Mouse (Mus musculus) neural tube, embryonic 14.5 days (tissue): ENCODE data around the gene 2300002M23Rik. TPM values are rescaled to one million over a fixed set of nuclear protein-coding genes. Genes with fewer than 3 reads are reported as not detected.

ENCODE experiments used
- ATAC-seq: fragments of 200-750 bp; cut with Nextera tagmentation; 2 replicates; pipeline ENCODE4 v1.8.0; 2017; ENCODE audit warnings: low read depth, mild to moderate bottlenecking, moderate TSS enrichment, moderate library complexity
- H3K27ac ChIP-seq: fragments of 300-500 bp; sonication (generic); 2 replicates; pipeline ENCODE4 v1.5.1; 2014; ENCODE audit warnings: low read depth, mild to moderate bottlenecking, control low read depth, low read length, moderate library complexity, mixed read lengths
- H3K27me3 ChIP-seq: fragments of 300-500 bp; sonication (generic); 2 replicates; pipeline ENCODE4 v1.6.1; 2014; ENCODE audit warnings: low read length; ENCODE audit not compliant: control insufficient read depth, insufficient read depth
- H3K36me3 ChIP-seq: fragments of 300-500 bp; sonication (generic); 2 replicates; pipeline ENCODE4 v1.6.1; 2014; ENCODE audit warnings: low read length, mixed read lengths; ENCODE audit not compliant: control insufficient read depth, insufficient read depth
- H3K4me1 ChIP-seq: fragments of 300-500 bp; sonication (generic); 2 replicates; pipeline ENCODE4 v1.6.1; 2014; ENCODE audit warnings: low read length; ENCODE audit not compliant: control insufficient read depth, insufficient read depth
- H3K4me2 ChIP-seq: fragments of 300-500 bp; sonication (generic); 2 replicates; pipeline ENCODE4 v1.6.1; 2014; ENCODE audit warnings: mild to moderate bottlenecking, low read depth, low read length, control low read depth
- H3K4me3 ChIP-seq: fragments of 300-500 bp; sonication (generic); 2 replicates; pipeline ENCODE4 v1.5.1; 2014; ENCODE audit warnings: low read depth, low read length, control low read depth, mixed read lengths
- H3K9ac ChIP-seq: fragments of 300-500 bp; sonication (generic); replicated peaks from 2 replicates; pipeline ENCODE4 v1.6.1; 2014; ENCODE audit warnings: low read depth, mild to moderate bottlenecking, control low read depth, low read length, mixed read lengths
- H3K9me3 ChIP-seq: fragments of 300-500 bp; sonication (generic); 2 replicates; pipeline ENCODE4 v1.6.1; 2016; ENCODE audit warnings: low read length; ENCODE audit not compliant: control insufficient read depth
- WGBS: fragments of 180-500 bp; shearing (Covaris S2); extraction: QIAGEN DNeasy Blood & Tissue Kit; methylation state at CpG from one replicate; pipeline ENCODE4 v1.1.7; 2014; 5-methylcytosine and 5-hydroxymethylcytosine counted together
- polyA plus RNA-seq: library from polyadenylated mRNA; unstranded; fragments of >200 nt; fragmentation: Nextera tagmentation; extraction: Ambion mirVana; gene quantifications from 2 replicates; pipeline ENCODE4 v1.2.1, GENCODE M21; 2014

Gene 2300002M23Rik
- polyA plus RNA-seq, 1 experiment from 2014 or later = not detected

GRCm38 (mm10) chr17:35590410-35591218, 23.4 kb downstream of the 2300002M23Rik start:
- Histone ChIP-seq H3K4me3 (no peak overlapping the region), H3K9me3 (no peaks in the 10 kb centered on the region), H3K27ac (no peak overlapping the region; the same call in 1 of the 2 replicates), H3K4me1 (no peaks in the 10 kb centered on the region), H3K36me3 (no peaks in the 10 kb centered on the region), H3K4me2 (no peak overlapping the region), H3K9ac (no peak overlapping the region), H3K27me3 (no peaks in the 10 kb centered on the region)
- ATAC-seq = peak; percentile 82; the same call in 1 of the 2 replicates
- WGBS = 49% methylated on average over 21 of the region's 21 CpGs

DNA sequence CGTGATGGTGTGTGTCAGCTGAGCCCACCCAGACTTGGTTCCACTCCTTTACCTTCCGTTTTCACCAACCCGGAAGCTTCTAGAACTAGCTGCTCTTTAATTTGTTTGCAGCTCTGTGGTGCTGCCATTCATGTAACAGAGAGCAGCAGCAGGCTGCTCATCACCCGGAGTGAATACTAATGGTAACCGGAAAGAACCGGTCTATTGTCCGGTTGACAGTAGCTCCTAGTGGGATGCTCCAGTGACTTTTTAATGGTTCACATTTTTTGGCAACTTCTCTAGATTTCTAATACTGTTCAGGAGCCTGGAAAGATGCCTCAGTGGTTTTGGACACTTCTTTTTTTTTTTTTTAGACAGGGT, 23.9 kb downstream of the 2300002M23Rik start:
- H3K4me3 ChIP-seq = no peak overlapping the region
- H3K27ac ChIP-seq = no peak overlapping the region; the same call in 1 of the 2 replicates
- 0 out of 2 replicates have a peak, but pooled peaks have one; percentile 65 for ATAC-seq
- no peaks in the 10 kb centered on the region for H3K36me3 ChIP-seq
- H3K4me2 ChIP-seq = no peak overlapping the region
- H3K9ac ChIP-seq = no peak overlapping the region
- WGBS = 55% methylated on average over 7 of the region's 7 CpGs
- no peaks in the 10 kb centered on the region for H3K27me3 ChIP-seq
- no peaks in the 10 kb centered on the region for H3K4me1 ChIP-seq
- no peaks in the 10 kb centered on the region for H3K9me3 ChIP-seq

- Histone ChIP-seq H3K27ac (no peak overlapping the region), H3K36me3 (no peaks in the 10 kb centered on the region), H3K4me1 (no peaks in the 10 kb centered on the region), H3K27me3 (no peaks in the 10 kb centered on the region), H3K9me3 (no peaks in the 10 kb centered on the region), H3K4me3 (no peak overlapping the region), H3K9ac (no peak overlapping the region), H3K4me2 (no peak overlapping the region)
- no peak for ATAC-seq
- WGBS = 92% methylated on average over 15 of the region's 15 CpGs
Measured at GRCm38 (mm10) chr17:35591731-35592130, 24.5 kb downstream of the 2300002M23Rik start.

DNA sequence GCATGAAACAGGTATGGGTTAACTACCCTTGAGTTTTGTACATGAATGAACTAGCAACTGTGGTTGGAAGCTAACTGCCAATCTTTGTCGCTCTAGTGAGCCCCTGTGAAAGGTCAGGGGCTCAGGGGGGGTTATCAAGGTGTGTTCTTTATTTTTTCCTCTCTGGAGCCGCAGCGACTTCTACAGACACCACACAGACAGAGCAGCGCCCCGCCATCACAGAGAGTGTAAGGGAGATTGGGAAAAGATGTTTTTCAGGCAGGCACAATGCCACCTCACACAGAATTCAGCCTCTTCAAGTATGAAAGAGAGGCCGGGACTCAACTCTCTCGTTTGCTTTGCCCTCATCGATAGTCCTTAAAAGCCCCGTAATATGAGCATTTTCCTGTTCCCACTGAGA, 24.9 kb downstream of the 2300002M23Rik start:
- Histone ChIP-seq H3K9me3 (no peaks in the 10 kb centered on the region), H3K36me3 (no peaks in the 10 kb centered on the region), H3K4me3 (no peak overlapping the region), H3K9ac (no peak overlapping the region), H3K4me1 (no peaks in the 10 kb centered on the region), H3K27me3 (no peaks in the 10 kb centered on the region), H3K4me2 (no peak overlapping the region), H3K27ac (no peak overlapping the region)
- 91% methylated on average over 9 of the region's 9 CpGs for WGBS
- no peak for ATAC-seq

- H3K4me2 ChIP-seq = no peak overlapping the region
Measured at GRCm38 (mm10) chr17:35593786-35594185, 26.5 kb downstream of the 2300002M23Rik start.

DNA sequence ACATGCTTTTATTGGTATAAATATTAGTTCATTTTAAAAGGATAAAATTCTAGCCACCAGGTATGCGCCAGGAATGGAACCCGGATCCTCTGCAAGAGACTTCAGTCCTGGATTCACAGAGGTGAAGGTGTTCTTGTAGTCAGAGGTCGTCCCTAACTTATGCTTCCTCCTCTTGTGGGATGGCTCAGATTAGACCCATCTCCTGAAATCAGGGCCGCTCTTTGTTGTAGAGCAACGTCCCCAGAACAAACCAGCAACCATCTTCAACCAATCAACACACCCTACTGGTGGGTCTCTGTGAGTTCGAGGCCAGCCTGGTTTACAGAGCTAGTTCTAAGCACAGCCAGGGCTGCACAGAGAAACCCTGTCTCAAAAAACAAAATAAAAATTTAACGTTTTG, 27.2 kb downstream of the 2300002M23Rik start:
- no peaks in the 10 kb centered on the region for H3K4me1 ChIP-seq
- no peak overlapping the region for H3K4me2 ChIP-seq
- H3K4me3 ChIP-seq = no peak overlapping the region
- WGBS = 89% methylated on average over 7 of the region's 7 CpGs
- no peak for ATAC-seq
- H3K36me3 ChIP-seq = no peaks in the 10 kb centered on the region
- H3K9ac ChIP-seq = no peak overlapping the region
- H3K27me3 ChIP-seq = no peaks in the 10 kb centered on the region
- no peak overlapping the region for H3K27ac ChIP-seq
- no peaks in the 10 kb centered on the region for H3K9me3 ChIP-seq

More at GRCm38 (mm10) chr17:35593786-35594185, 26.5 kb downstream of the 2300002M23Rik start:
- Histone ChIP-seq H3K36me3 (no peaks in the 10 kb centered on the region), H3K27ac (no peak overlapping the region), H3K9me3 (no peaks in the 10 kb centered on the region), H3K4me3 (no peak overlapping the region), H3K9ac (no peak overlapping the region), H3K4me1 (no peaks in the 10 kb centered on the region), H3K27me3 (no peaks in the 10 kb centered on the region)
- WGBS = 39% methylated on average over 4 of the region's 4 CpGs
- ATAC-seq = no peak

GRCm38 (mm10) chr17:35597399-35597798, 30.1 kb downstream of the 2300002M23Rik start:
- no peak overlapping the region for H3K4me3 ChIP-seq
- 95% methylated on average over 3 of the region's 3 CpGs for WGBS
- no peaks in the 10 kb centered on the region for H3K9me3 ChIP-seq
- no peak overlapping the region for H3K9ac ChIP-seq
- ATAC-seq = no peak
- no peaks in the 10 kb centered on the region for H3K36me3 ChIP-seq
- H3K4me1 ChIP-seq = no peaks in the 10 kb centered on the region
- no peak overlapping the region for H3K4me2 ChIP-seq
- H3K27ac ChIP-seq = no peak overlapping the region
- no peaks in the 10 kb centered on the region for H3K27me3 ChIP-seq

GRCm38 (mm10) chr17:35601249-35601648, 34.0 kb downstream of the 2300002M23Rik start, which contains the start of gene Sfta2:
Gene Sfta2 (plus strand): TSS chr17:35601549.
- no peak within 1 kb of the TSS for H3K4me3 ChIP-seq
- H3K27me3 ChIP-seq = no peaks in the 10 kb centered on the region
- no peak within 1 kb of the TSS for H3K4me2 ChIP-seq
- no peaks in the 10 kb centered on the region for H3K4me1 ChIP-seq
- no peaks in the 10 kb centered on the region for H3K36me3 ChIP-seq
- WGBS = 63% methylated on average over 2 of the region's 2 CpGs
- no peak within 1 kb of the TSS for H3K27ac ChIP-seq
- ATAC-seq = no peak
- H3K9me3 ChIP-seq = no peaks in the 10 kb centered on the region
- no peak within 1 kb of the TSS for H3K9ac ChIP-seq

DNA sequence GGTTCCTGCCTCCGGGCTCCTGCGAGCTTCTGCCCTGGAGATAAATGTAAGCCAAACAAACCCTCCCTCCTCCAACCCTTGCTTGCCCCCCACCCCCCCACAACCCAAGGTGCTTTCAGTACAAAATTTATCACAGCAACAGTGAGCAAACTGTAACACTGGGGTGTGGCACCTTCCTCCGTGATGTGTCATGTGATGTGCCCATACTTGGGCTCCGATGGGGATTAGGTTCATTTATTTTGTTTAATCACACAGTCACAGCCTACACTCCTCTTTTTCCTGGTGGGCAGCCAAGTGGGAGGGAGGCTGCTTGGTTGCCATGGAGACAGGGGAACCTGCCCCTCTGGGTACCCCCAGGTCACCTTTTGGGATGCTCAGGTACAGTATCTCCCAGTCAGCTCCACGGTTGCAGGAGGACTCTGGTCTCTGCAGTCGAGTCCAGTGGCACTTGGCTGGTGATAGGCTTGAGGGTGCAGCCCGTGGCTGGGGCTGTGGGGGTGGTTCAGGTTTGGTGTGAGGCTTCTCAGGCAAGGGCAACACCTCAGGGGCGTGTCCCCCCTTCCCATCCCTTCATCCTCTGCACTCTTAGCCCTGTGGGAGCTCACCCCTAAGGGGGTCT, 34.6 kb downstream of the 2300002M23Rik start:
- H3K4me1 ChIP-seq = no peaks in the 10 kb centered on the region

More for the DNA sequence above, 34.6 kb downstream of the 2300002M23Rik start:
- Histone ChIP-seq H3K9ac (no peak overlapping the region), H3K9me3 (no peaks in the 10 kb centered on the region), H3K27ac (no peak overlapping the region), H3K4me3 (no peak overlapping the region), H3K4me2 (no peak overlapping the region), H3K27me3 (no peaks in the 10 kb centered on the region), H3K36me3 (no peaks in the 10 kb centered on the region)
- no peak for ATAC-seq
- 65% methylated on average over 8 of the region's 8 CpGs for WGBS
